Mouse (Mus musculus): ENCODE measurements around the gene Hsd11b2.
A peak's percentile ranks its signal among the peaks of the same experiment; 100 is the strongest.

GRCm38 (mm10) chr8:105504617-105505016 lies 13.9 kb upstream of the Hsd11b2 start:
- no peak for TF ChIP-seq CTCF (IDR thresholded peaks at IDR 0.05; ENCODE audit: low read depth)
- TF ChIP-seq EP300 (IDR thresholded peaks at IDR 0.05; ENCODE audit: low read depth): peak; percentile 38; the same call in 1 of the 2 replicates
